Mouse (Mus musculus) C2C12 (cell line): Measurements from ENCODE around the gene Slc39a9.

Experiments
- CEBPB ChIP-seq: IDR thresholded peaks from one replicate; pipeline ENCODE4 v1.6.1; 2011; ENCODE audit warnings: low read depth, mild to moderate bottlenecking, control low read depth, moderate library complexity
- CTCF ChIP-seq: IDR thresholded peaks from one replicate; pipeline ENCODE4 v1.5.1; 2011; ENCODE audit not compliant: control insufficient read depth, insufficient read depth, insufficient read length
- MAX ChIP-seq: IDR thresholded peaks from one replicate; pipeline ENCODE4 v1.6.1; 2011; ENCODE audit warnings: mild to moderate bottlenecking, control low read depth
- MYOG ChIP-seq: IDR thresholded peaks from one replicate; pipeline ENCODE4 v1.6.1; 2011; ENCODE audit not compliant: control insufficient read depth, insufficient read length; ENCODE audit errors: extremely low read depth
- USF1 ChIP-seq: IDR thresholded peaks from one replicate; pipeline ENCODE4 v1.6.1; 2011; ENCODE audit warnings: low read depth, mild to moderate bottlenecking, control low read depth, moderate library complexity

- no peak for TF ChIP-seq CEBPB
- no peak for TF ChIP-seq CTCF
- no peak for TF ChIP-seq MAX
- TF ChIP-seq USF1, result no peak
- TF ChIP-seq MYOG, result no peak
These were observed 11.0 kb downstream of the Slc39a9 start for GRCm38 (mm10) chr12:80654659-80655025.
